Mouse (Mus musculus) limb, embryonic 15.5 days (tissue): ENCODE results near the gene Ppp3r1. TPM values are rescaled to one million over a fixed set of nuclear protein-coding genes. Genes with fewer than 3 reads are reported as not detected.

Experiments
- ATAC-seq: fragments of 200-750 bp; cut with Nextera tagmentation; 2 replicates; pipeline ENCODE4 v1.8.0; 2017; ENCODE audit warnings: low read depth, moderate TSS enrichment; ENCODE audit not compliant: insufficient number of reproducible peaks, low FRiP score, low TSS enrichment
- H3K27ac ChIP-seq: fragments of 300-500 bp; sonication (generic); 2 replicates; pipeline ENCODE4 v1.5.1; 2015; ENCODE audit warnings: moderate library complexity, mild to moderate bottlenecking, inconsistent platforms
- H3K27me3 ChIP-seq: fragments of 300-500 bp; sonication (generic); 2 replicates; pipeline ENCODE4 v1.6.1; 2015; ENCODE audit warnings: inconsistent platforms
- H3K36me3 ChIP-seq: fragments of 300-500 bp; sonication (generic); 2 replicates; pipeline ENCODE4 v1.6.1; 2015; ENCODE audit warnings: inconsistent platforms
- H3K4me1 ChIP-seq: fragments of 300-500 bp; sonication (generic); 2 replicates; pipeline ENCODE4 v1.6.1; 2015; ENCODE audit warnings: inconsistent platforms
- H3K4me2 ChIP-seq: fragments of 300-500 bp; sonication (generic); 2 replicates; pipeline ENCODE4 v1.6.1; 2015; ENCODE audit warnings: mild to moderate bottlenecking, inconsistent platforms
- H3K4me3 ChIP-seq: fragments of 300-500 bp; sonication (generic); 2 replicates; pipeline ENCODE4 v1.5.1; 2015; ENCODE audit warnings: mild to moderate bottlenecking, inconsistent platforms
- H3K9ac ChIP-seq: fragments of 300-500 bp; sonication (generic); 2 replicates; pipeline ENCODE4 v1.6.1; 2015; ENCODE audit warnings: inconsistent platforms
- H3K9me3 ChIP-seq: fragments of 300-500 bp; sonication (generic); 2 replicates; pipeline ENCODE4 v1.6.1; 2016; ENCODE audit warnings: inconsistent platforms
- WGBS: fragments of 180-500 bp; shearing (Covaris S2); methylation state at CpG from one replicate; pipeline ENCODE4 v1.1.7; 2015; 5-methylcytosine and 5-hydroxymethylcytosine counted together
- polyA plus RNA-seq: library from polyadenylated mRNA; unstranded; fragments of >200 nt; fragmentation: Nextera tagmentation; extraction: Ambion mirVana; gene quantifications from 2 replicates; pipeline ENCODE4 v1.2.1, GENCODE M21; 2015

Gene Ppp3r1
- polyA plus RNA-seq: 98.8 and 100 TPM in 2 replicates

- Histone ChIP-seq H3K27ac (peak within 1 kb of the TSS; percentile 97), H3K4me2 (peak within 1 kb of the TSS; percentile 67), H3K9ac (peak within 1 kb of the TSS; percentile 99), H3K4me1 (peaks cover 15% of the 10 kb centered on the region), H3K27me3 (no peaks in the 10 kb centered on the region), H3K4me3 (peak within 1 kb of the TSS; percentile 95), H3K9me3 (no peaks in the 10 kb centered on the region), H3K36me3 (no peaks in the 10 kb centered on the region)
- WGBS: under 1% methylated on average over 89 of the region's 89 CpGs
- peak; percentile 97 for ATAC-seq
These were observed at the start of gene Ppp3r1 for GRCm38 (mm10) chr11:17158858-17159737. TSS of gene Ppp3r1 (plus strand) at chr11:17159263.

- Histone ChIP-seq H3K27ac (no peak overlapping the region), H3K4me1 (no peaks in the 10 kb centered on the region), H3K4me3 (no peak overlapping the region), H3K9ac (no peak overlapping the region), H3K9me3 (no peaks in the 10 kb centered on the region), H3K4me2 (no peak overlapping the region), H3K27me3 (no peaks in the 10 kb centered on the region), H3K36me3 (no peaks in the 10 kb centered on the region)
- ATAC-seq: no peak
- WGBS: 87% methylated on average over 1 of the region's 1 CpGs
These were observed 46.5 kb upstream of the Ppp3r1 start for GRCm38 (mm10) chr11:17112419-17113090.

GRCm38 (mm10) chr11:17126418-17126817 lies 32.6 kb upstream of the Ppp3r1 start:
- no peak for ATAC-seq
- Histone ChIP-seq H3K27me3 (no peaks in the 10 kb centered on the region), H3K9me3 (no peaks in the 10 kb centered on the region), H3K36me3 (no peaks in the 10 kb centered on the region), H3K27ac (no peak overlapping the region), H3K4me3 (no peak overlapping the region), H3K4me1 (no peaks in the 10 kb centered on the region), H3K4me2 (no peak overlapping the region), H3K9ac (no peak overlapping the region)
- 38% methylated on average over 2 of the region's 2 CpGs for WGBS

GRCm38 (mm10) chr11:17135638-17136037 lies 23.4 kb upstream of the Ppp3r1 start:
- no peaks in the 10 kb centered on the region for H3K36me3 ChIP-seq
- H3K4me1 ChIP-seq: no peaks in the 10 kb centered on the region
- no peak for ATAC-seq
- H3K27me3 ChIP-seq: no peaks in the 10 kb centered on the region
- H3K27ac ChIP-seq: no peak overlapping the region
- WGBS: 52% methylated on average over 6 of the region's 6 CpGs
- H3K9me3 ChIP-seq: no peaks in the 10 kb centered on the region
- H3K4me3 ChIP-seq: no peak overlapping the region
- no peak overlapping the region for H3K9ac ChIP-seq
- H3K4me2 ChIP-seq: no peak overlapping the region

GRCm38 (mm10) chr11:17138306-17139033 lies 20.6 kb upstream of the Ppp3r1 start:
- Histone ChIP-seq H3K4me3 (no peak overlapping the region), H3K27me3 (no peaks in the 10 kb centered on the region), H3K36me3 (no peaks in the 10 kb centered on the region), H3K4me1 (no peaks in the 10 kb centered on the region), H3K27ac (no peak overlapping the region), H3K9ac (no peak overlapping the region), H3K4me2 (no peak overlapping the region), H3K9me3 (no peaks in the 10 kb centered on the region)
- ATAC-seq: no peak
- WGBS: 25% methylated on average over 6 of the region's 6 CpGs

- WGBS: under 1% methylated on average over 46 of the region's 46 CpGs
These were observed 727 bp downstream of the Ppp3r1 start for GRCm38 (mm10) chr11:17159738-17160241.

GRCm38 (mm10) chr11:17160242-17160641 lies 1.2 kb downstream of the Ppp3r1 start:
- H3K9me3 ChIP-seq: no peaks in the 10 kb centered on the region
- H3K27ac ChIP-seq: peak overlapping the region; percentile 97
- no peaks in the 10 kb centered on the region for H3K36me3 ChIP-seq
- WGBS: under 1% methylated on average over 12 of the region's 12 CpGs
- peak overlapping the region; percentile 95 for H3K4me3 ChIP-seq
- H3K4me1 ChIP-seq: peaks cover 16% of the 10 kb centered on the region
- no peaks in the 10 kb centered on the region for H3K27me3 ChIP-seq
- peak overlapping the region; percentile 50 for H3K4me2 ChIP-seq
- no peak for ATAC-seq
- peak overlapping the region; percentile 99 for H3K9ac ChIP-seq

More at GRCm38 (mm10) chr11:17159738-17160241, 727 bp downstream of the Ppp3r1 start:
- Histone ChIP-seq H3K36me3 (no peaks in the 10 kb centered on the region), H3K9me3 (no peaks in the 10 kb centered on the region), H3K4me3 (peak overlapping the region; percentile 95), H3K4me2 (peak overlapping the region; percentile 50), H3K27ac (peak overlapping the region; percentile 97), H3K27me3 (no peaks in the 10 kb centered on the region), H3K9ac (peak overlapping the region; percentile 99), H3K4me1 (peaks cover 16% of the 10 kb centered on the region)
- no peak for ATAC-seq

GRCm38 (mm10) chr11:17163956-17164355 lies 4.9 kb downstream of the Ppp3r1 start:
- Histone ChIP-seq H3K4me1 (peaks cover 18% of the 10 kb centered on the region), H3K9me3 (no peaks in the 10 kb centered on the region), H3K9ac (no peak overlapping the region), H3K27ac (no peak overlapping the region), H3K4me2 (no peak overlapping the region), H3K36me3 (no peaks in the 10 kb centered on the region), H3K27me3 (no peaks in the 10 kb centered on the region), H3K4me3 (no peak overlapping the region)
- ATAC-seq: no peak
- 95% methylated on average over 1 of the region's 1 CpGs for WGBS

- Histone ChIP-seq H3K4me2 (no peak overlapping the region), H3K9ac (no peak overlapping the region), H3K4me3 (no peak overlapping the region), H3K36me3 (no peaks in the 10 kb centered on the region), H3K4me1 (peaks cover 13% of the 10 kb centered on the region; the same call in 1 of the 2 replicates), H3K27me3 (no peaks in the 10 kb centered on the region), H3K9me3 (no peaks in the 10 kb centered on the region), H3K27ac (no peak overlapping the region)
- no peak for ATAC-seq
- 82% methylated on average over 7 of the region's 7 CpGs for WGBS
These were observed 7.6 kb downstream of the Ppp3r1 start for GRCm38 (mm10) chr11:17166627-17167026.

GRCm38 (mm10) chr11:17169262-17169661 lies 10.2 kb downstream of the Ppp3r1 start:
- Histone ChIP-seq H3K4me1 (peaks cover 5% of the 10 kb centered on the region; the same call in 1 of the 2 replicates), H3K4me3 (no peak overlapping the region), H3K27ac (no peak overlapping the region), H3K9me3 (no peaks in the 10 kb centered on the region), H3K27me3 (no peaks in the 10 kb centered on the region), H3K36me3 (peaks cover 5% of the 10 kb centered on the region; the same call in 1 of the 2 replicates), H3K9ac (no peak overlapping the region), H3K4me2 (no peak overlapping the region)
- WGBS: 76% methylated on average over 2 of the region's 2 CpGs
- ATAC-seq: no peak

GRCm38 (mm10) chr11:17170938-17171729 lies 12.1 kb downstream of the Ppp3r1 start:
- Histone ChIP-seq H3K27ac (no peak overlapping the region), H3K4me2 (no peak overlapping the region), H3K9me3 (no peaks in the 10 kb centered on the region), H3K4me1 (0 out of 2 replicates have a peak, but pooled peaks cover 2% of the 10 kb centered on the region), H3K27me3 (no peaks in the 10 kb centered on the region), H3K36me3 (peaks cover 5% of the 10 kb centered on the region; the same call in 1 of the 2 replicates), H3K4me3 (no peak overlapping the region), H3K9ac (no peak overlapping the region)
- WGBS: 89% methylated on average over 1 of the region's 1 CpGs
- ATAC-seq: no peak
